Mouse (Mus musculus) heart, postnatal 4 days (tissue): ENCODE measurements at regions not wholly inside any gene's neighbourhood (a gene's known extent, or its start where the extent isn't known, plus 50 kb on each side); places are given as distances from the start of the nearest gene placed in this dataset.

ENCODE experiments used
- DNase-seq: peaks from one replicate; pipeline ENCODE4 v3.0.0; 2021

DNA sequence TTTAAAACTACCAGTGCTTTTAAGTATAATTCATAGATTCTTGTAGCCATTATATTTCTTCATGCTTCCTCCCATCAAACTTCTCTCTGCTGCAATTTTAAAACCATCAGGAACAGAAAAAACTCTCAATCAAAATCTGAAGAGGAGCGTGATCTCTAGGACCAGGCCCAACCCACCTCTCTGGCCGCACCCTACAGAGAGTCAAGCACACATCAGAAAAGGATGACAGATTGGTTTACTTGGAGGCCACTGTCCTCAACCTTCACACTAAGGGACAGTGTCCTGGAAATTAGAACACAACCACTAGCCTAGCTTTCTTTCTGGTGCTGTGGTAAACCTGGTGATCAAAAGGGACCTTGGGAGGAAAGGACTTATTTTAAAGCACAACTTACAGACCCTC, 342.7 kb upstream of the Map3k7 start:
- no peak for DNase-seq

DNA sequence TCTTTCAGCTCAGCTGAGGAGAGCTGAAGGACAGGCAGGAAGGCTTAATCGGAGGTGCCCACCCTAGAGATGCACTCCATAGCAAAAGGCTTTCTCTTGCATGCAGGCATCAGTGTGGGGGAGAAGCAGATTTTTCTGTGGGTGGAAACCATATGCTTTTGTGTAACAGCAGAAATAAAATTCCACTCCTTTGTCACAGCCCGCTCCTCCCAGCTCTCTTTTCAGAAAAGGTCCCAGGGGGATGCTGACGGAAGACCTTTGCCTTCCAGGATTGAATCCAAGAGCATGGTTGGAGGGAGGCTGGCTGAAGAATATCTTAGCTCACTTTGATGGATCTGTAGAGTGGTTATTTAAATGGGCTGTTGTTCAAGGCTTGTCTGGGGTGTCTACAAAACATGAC, 336.8 kb upstream of the Map3k7 start:
- peak; percentile 50 for DNase-seq

DNA sequence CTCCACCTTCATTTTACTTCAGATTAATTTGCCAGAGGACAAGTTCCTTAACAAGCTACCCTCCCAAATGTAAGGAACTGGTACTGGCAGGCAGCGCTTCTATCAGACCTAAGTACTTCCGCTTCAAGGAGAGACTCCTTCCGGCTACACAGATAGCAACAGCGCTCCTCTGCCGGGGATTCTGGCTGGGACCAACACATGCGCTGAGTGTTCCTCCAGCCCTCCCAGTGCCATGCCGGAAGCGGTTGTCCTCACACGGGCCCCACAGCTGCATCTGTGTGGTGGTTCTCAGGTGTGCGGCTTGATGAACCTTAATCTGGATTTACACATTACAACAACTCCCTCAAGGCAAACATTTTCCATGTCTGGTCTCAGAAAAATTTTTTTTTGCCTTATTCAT, 336.1 kb upstream of the Map3k7 start:
- DNase-seq, result peak; percentile 31

DNA sequence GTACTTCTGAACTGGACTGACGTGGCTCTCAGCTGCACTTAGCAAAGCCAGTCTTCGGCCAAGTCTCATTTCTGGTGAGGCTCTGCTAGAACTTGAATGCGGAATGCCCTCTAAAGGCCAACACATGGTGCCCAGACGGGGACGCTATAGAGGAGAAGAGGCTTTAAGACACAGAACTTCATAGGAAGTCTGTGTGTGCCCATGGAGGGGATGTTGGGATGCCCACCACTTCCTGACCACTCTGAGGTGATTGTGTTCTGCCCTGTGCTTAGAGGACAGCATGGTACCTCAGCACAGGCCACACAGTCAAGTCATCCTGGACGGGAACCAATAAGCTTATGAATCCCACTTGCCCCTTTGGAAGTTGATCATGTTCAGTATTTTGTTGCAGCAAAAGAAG, 325.3 kb upstream of the Map3k7 start:
- no peak for DNase-seq

DNA sequence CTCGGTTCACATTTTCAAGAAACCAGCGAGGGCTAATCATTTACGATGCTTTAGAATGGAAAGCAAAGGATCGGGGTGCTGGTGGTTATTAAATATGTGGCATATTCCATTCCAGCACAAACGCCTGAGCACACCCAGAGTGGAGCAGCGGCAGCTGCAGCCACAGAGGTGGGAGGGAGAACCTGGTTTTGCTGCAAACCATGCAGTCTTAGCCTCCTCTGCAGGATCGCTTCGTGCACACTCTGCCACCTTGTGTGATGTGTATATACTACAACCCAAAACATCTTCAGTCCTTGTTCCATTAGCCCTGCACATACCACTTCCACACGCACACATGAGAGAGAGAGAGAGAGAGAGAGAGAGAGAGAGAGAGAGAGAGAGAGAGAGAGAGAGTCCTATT, 321.7 kb upstream of the Map3k7 start:
- peak; percentile 50 for DNase-seq

DNA sequence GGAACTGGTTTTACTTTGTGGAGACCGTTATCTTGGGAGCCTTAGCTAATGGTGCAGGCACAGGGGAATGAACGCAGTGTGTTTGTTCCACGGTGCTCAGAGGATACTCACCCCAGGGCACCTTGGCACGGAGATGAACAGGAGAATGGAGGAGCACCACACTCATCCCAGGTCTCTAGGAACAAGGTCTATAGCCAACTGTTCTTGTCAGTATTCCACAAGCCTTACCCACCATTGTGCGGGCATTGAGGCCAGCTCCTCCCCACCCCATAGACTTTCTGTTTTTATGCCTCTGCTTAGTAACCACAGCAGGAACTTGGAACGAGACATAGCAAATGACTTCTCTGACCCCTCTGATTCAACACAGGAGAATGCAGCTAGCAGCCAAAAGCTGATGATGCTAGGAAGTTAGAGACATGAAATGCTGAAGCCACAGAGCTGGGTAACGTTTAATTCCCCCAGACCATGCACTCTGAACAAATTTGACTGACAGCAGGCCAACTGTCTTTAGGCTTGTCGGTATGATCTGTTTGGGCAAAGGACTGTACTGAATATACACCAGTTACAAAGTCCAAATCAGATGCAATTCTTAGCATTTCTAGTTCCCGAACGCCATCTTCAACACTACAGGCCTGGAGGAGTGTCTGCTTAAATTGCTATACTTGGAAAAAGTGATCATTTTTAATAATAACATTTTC, 321.2 kb upstream of the Map3k7 start:
- DNase-seq, result peak; percentile 53

DNA sequence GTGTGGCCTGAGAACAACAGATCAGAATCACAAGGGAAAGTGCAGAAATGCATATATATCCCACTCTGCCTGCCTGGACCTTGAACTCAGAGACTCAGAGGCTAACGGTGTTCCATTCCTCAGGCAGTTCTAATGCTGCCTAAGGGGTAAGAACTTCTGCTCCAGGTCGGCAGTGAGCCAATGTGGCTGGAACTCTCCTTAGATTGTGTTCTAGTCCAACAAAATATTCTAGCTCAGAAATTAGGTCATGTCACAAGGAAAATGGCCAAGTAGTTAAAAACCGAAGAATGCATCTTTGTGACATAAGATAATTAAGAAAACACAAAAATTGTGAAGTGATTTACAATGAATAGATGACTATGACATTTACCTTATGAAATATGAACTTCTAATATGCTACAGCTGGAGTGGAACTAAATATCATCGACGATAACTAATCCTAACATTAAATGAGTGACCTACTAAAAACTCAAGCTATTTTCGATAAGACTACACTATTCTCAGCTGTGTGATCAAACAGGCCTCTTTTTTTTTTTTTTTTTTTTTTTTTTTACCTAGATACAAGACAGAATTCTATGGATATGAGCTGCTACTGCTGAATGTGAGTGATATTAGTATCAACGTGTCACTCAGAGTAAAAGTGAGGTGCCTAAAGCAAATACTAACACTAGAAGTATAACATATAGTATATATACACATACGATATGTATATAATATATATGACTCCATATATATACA, 315.1 kb upstream of the Map3k7 start:
- peak; percentile 30 for DNase-seq

DNA sequence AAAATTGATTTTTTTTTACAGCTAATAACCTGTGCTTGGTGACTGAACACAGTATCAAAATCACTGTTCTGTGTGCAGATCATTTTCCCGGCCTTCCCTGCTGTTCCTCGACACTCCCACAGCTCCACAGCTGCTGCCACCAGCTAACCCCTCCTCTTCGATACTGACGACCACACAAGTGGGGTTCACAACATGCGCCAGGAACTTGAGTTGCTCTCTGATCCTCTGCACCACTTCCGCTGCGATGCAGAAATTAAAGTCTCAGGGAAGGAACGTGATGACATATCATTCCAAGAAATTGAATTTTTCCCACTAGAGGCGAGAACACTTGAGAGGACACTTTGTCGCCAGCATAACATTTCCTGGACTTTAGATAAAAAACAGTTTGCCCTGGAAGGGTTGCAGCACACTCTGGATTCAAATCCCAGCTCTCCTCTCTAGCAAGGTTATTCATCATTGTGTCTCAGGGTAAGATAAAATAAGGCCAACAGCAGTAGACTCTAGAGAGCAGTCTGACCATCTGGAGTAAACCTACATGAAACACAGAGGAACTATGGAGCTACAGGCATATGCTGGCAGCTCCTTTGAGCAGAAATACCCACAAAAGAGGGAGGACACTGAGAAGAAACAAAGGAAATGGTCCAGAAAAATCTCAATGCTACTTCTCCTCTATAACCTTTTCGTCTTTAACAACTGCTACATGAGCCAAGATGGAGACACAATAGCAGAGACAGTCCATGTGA, 308.4 kb upstream of the Map3k7 start:
- DNase-seq, result peak; percentile 17

DNA sequence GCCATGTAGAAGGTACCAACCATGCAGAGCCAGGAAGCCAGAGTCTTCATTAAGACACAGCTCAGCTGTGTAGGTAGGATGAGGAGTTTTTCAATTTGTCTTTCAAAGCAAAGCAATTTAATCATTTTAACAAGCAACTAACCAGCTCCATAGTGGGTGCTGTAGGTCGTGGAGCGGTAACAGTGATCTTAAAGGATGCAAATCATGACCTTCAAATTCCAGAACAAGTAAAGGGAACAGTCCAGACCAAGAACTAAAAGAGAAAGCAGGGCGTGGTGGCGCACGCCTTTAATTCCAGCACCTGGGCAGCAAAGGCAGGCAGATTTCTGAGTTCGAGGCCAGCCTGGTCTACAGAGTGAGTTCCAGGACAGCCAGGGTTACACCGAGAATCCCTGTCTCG, 307.8 kb upstream of the Map3k7 start:
- DNase-seq, result no peak

DNA sequence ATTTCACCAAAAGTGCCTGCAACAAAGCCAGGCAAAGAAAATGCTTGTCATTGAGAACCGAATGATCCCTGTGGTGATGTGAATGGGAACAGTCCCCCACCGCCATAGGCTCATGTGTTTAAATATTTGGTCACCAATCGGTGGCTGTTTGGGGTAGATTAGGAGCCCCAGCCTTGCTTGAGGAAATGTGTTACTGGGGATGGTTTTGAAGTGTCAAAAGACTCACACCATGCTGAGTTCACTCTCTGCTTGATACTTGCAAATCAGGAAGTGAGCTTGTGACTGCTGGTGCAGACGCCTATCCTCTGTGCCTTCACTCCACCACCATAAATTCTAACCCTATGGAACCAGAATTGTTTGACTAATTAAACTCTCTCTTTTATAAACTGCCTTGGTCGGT, 305.1 kb upstream of the Map3k7 start:
- no peak for DNase-seq

DNA sequence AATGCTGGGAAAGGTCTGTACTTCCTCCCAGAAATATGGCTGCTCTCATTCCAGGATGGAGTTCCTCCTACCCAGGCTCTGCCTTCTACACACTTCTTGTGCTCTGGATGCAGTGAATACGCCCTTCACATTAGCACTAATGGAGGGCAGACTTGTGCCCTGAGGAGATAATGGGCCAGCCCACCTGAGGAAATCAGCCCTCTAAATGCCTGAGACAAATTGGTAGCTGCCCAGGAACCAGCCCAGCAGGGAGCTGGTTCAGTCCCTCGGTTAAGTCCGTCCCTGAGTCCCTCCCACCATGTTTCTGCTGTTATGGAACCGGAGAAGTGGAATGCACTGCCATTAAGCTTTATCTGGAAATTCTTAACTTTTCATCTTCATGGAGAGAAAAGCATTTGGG, 303.0 kb upstream of the Map3k7 start:
- DNase-seq, result no peak

DNA sequence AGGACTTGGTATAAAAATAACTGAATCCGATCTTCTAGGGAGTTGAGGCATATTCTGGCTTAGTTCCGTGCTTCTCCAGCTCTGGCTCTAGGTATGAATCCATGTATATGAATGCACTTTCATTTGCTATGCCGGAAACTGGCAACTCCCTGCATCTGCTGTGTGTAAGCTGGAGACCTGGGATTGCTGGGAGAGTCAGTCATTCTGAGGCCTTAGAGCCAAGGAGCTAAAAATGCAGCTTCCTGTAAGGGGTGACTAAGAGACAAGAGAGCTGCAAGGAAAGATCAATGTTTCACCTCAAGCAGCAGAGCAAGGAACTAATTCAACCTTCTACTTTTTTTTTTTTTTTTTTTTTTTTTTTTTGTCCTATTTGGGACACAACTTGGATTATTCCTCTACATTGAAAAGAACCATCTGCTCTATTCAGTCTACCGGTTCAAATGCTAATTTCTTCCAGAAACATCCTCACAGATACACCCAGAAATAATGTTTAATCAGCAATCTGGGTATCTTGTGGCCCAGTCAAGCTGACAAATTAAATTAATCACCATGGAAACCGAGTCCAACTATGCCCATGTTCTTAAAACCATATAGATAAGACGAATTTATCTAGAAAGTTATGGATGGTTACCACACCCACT, 292.2 kb upstream of the Map3k7 start:
- DNase-seq, result no peak

DNA sequence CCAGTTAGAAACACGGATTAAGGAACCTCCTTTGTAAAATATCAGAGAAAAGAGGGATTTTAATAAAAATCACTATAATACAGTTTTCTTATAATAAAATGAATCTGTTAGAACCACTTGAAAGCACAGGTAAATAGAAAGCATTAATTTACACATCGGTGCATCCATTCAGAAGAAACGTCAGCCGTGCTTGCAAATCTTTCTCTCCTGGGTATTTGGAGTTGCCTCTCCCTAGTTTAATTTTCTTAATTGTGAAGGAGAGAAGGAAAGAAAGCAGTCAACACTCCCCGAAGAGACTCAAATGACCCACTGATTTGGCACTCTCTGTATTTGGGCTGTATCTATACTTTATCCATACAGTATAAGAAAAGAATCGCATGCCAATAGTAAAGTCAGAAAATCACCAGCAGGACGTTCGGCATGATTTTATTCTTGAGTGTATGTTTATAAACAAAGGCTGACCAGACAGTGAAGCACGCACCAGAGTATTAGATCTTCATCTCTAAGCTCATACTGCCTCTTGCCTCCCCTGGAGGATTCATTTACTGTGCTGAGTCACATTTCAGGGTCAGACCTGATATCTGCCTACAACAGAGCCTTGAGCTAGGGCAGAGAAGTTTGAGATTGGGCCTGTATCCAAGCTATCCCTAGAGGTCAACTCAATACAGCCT, 291.6 kb upstream of the Map3k7 start:
- DNase-seq, result no peak

DNA sequence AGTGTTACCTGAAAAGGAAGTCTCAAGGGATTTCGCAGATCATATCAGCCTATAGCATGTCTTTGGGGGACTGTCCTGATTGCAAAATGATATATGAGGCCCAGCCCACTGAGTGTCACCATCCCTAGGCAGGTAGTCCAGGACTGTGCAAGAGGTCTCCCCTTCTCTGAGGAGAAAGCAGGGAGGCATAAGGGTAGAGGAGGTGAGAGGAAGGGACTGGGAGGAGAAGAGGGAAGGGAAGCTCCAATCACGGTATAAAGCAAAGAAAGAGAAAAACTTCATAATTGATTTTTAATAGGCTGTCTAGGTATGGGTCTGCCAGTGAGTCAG, 291.1 kb upstream of the Map3k7 start:
- DNase-seq, result no peak

DNA sequence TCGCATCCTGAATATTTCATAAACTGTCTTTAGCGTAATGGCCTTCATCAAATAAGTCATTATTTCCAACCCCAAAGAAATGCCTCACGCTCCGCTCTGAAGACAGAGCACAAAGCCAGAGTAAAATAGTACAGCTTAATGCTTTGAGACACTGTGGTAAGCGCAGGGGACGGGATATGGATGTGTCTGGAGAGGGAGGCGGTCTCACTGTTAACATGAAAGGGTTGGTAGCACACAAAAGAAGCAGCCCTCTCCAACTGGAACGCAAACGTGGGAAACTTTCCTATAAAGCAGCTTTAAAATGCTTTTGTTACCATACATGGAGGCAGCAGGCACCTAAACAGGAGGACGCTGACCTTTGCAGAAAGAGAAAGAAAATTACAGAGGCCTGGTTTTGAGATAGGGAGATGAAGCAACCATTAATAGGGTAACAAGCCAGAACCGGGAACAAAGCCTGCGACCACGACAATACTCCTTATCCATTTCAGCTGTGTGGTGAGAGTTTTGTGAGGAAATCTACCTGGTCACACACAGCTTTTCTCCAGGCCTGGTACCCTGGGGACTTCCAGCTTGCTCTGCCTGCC, 284.8 kb upstream of the Map3k7 start:
- no peak for DNase-seq

DNA sequence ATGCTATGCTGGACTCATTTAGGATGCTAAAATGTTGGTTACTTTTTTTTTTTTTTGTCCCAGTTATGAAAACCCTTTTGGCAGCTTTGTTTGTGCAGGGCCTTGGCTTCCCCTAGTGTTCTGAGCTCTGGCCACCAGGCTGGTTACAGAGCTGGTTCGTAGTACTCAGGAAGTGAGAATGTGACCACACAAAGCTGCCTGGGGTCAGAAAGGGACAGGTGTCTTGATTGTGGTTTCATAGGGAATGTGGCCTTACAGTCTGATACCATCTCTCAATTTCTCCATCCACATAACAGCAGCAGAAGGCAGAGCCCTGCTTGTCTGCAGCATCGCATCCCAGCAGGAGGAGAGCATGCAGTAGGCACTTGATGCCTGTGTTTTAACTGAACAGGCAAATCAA, 282.9 kb upstream of the Map3k7 start:
- DNase-seq, result no peak

DNA sequence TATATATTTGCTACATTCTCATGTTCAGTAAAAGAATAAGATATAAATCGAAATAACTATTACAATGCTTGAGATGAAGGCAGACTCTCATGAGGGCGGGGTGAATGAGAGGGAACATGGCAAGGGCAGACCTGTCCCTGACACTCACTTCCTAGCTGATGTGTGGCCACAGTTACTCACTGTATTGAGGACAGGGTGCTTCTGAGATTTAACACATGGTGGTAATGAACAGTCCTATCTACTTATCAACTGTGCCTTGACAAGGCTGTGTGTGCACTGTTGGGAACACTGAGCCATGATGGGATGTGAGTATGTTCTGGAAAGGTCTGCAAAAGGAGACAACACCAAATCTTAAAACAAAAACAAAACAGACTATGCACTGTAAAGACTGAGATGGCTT, 274.8 kb upstream of the Map3k7 start:
- DNase-seq, result no peak

DNA sequence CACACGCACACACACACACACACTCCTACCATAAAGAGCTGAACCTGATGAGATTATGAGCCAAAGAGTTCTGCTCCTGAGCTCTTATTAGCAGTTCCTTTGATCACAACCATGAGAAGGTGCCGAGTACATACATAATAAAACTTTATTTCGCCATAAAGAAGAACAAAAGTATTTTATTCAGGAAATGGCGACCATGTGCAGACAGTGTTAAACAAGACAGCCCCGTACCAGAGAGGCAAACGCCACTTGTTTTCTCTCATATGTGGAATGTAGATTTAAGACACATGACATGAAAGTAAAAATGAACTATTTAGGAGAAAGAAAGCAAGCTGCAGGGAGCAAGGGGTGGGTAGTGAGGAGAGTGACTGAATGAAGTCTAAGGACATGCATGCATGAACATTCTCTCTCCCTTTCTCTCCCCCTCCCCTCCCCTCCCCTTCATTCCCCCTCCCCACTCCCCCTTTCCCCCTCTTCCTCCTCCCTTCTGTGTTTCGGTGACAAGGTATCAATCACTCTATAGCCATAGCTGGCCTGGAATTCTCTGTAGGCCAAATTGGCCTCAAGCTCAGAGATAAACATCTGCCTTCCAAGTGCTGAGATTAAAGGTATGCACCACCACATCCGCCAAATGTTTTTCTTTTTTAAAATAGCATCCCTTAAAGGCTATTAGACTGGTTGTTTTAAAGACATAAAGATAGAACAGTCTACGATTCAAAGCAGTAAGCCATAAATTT, 266.0 kb upstream of the Map3k7 start:
- DNase-seq, result no peak

DNA sequence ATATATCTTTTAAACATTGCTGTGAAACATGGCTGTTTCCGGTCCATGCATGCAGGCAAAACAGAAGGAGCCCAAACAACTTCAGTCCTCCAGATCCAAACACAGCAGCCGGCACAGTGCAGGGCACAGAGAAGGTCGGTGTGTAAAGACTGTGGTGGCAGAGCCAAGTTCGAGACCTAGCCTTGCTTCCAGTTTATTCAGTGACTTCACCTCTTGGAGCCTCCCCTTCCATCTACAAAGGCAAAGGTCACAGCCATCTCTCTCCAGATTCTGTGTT, 265.5 kb upstream of the Map3k7 start:
- DNase-seq, result no peak

DNA sequence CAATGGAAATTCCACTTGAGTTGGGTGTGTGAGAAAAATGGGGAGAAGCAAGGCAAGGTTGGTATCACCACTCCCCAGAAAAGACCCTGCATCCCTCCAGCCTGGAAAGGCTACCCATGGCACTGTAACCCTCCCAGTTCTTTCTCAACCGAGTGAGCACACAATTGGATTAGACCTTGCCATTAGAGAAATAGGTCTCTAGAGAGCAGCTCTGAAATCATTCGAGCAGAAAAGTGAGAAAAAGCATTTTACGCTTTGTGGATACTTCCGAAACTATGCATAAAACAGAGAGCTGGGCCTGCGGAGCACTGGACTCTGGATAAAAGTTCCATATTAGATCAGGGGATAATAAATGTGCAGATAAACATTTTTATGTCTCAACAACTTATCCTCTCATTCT, 264.6 kb upstream of the Map3k7 start:
- DNase-seq, result no peak

DNA sequence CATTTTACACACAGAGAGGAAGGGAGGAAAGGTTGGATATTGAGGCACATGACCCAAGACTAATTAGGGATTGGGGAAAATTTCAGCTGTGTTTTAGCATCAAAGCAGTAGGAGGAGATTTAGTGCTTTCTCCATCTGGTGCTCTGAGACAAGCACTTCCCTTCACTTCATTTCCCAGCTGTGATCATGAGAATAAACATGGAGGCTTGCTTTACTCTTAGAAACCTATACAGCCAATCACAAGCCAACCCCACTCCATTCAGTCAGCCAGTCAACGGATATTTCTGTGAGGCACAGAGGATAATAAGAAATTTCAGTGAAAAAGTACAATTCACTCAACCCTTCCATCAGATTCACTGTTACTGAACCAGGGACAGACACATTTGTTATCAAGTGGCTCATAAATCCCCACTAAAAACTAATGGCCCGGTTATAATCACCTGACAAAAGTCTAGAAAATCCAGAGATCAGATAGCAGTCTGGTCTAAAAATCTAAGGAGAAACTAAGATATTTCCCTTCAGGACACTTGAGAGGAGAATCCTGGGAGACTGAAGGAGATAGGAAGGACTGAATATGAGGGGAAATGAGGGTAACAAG, 249.7 kb upstream of the Map3k7 start:
- no peak for DNase-seq

DNA sequence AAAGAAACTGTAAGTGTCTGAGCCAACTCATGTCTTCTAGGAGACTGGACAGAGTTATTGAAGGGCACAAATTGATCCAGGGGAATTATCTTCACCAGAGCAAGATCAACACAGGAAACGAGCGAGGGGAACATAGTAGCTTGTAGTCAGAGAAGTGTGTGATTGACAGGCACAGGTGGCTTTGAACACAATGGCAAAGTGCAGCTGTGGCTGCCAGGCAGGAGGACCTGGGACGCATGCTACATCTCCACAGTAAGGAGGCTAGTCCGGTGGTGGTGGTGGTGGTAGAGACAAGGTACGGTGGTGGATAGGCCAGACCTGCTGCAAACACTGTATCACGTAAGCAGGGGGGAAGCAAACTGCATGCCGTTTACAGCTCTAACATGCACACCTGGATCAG, 240.4 kb upstream of the Map3k7 start:
- DNase-seq, result no peak
